Mouse (Mus musculus): ENCODE data around the gene Sdsl. TPM values are rescaled to one million over a fixed set of nuclear protein-coding genes. Genes with fewer than 3 reads are reported as not detected.

Sdsl gene
- polyA plus RNA-seq, 1 experiment from 2014 or later, result 5.1 TPM

DNA sequence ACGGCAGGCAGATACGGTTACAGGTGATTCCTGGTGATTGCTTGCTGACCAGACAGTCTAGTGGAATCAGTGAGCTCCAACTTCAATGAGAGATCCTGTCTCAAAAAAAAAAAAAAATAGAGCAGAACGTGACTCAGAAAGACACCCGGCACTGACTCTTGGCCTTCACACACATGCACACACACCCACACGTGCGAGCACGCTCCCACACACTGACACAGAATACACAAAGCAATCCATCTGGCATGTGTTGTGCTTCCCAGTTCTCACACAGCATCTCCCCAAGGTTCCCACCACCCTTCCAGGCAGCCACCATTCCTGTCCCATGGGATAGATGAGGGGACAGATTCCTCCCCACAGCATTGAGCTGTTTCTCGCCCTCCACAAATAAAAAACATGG is 52.5 kb downstream of the Sdsl start:
- Histone ChIP-seq H3K36me3 (ENCODE audit: control insufficient read depth, insufficient read depth, low read length) (no peaks in the 10 kb centered on the region), H3K9ac (ENCODE audit: low read depth, low read length) (no peak overlapping the region), H3K4me1 (ENCODE audit: control insufficient read depth, insufficient read depth, low read length) (peaks cover 7% of the 10 kb centered on the region; the same call in 1 of the 2 replicates), H3K9me3 (replicated peaks; ENCODE audit: control insufficient read depth, low read length, poor library complexity, severe bottlenecking) (no peaks in the 10 kb centered on the region), H3K4me2 (ENCODE audit: low read length) (no peak overlapping the region), H3K4me3 (ENCODE audit: low read depth, low read length) (no peak overlapping the region), H3K27me3 (ENCODE audit: control insufficient read depth, insufficient read depth, low read depth, low read length) (peaks cover 21% of the 10 kb centered on the region), H3K27ac (ENCODE audit: low read length) (peak overlapping the region; percentile 12; the same call in 1 of the 2 replicates)
- WGBS, result 83% methylated on average over 8 of the region's 8 CpGs
- ATAC-seq, result no peak

GRCm38 (mm10) chr5:120413436-120413835 is 59.2 kb downstream of the Sdsl start:
- Histone ChIP-seq H3K27me3 (ENCODE audit: control insufficient read depth, insufficient read depth, low read depth, low read length) (peaks cover 6% of the 10 kb centered on the region), H3K27ac (ENCODE audit: low read length) (no peak overlapping the region), H3K4me1 (ENCODE audit: control insufficient read depth, insufficient read depth, low read length) (peaks cover 21% of the 10 kb centered on the region), H3K4me3 (ENCODE audit: low read depth, low read length) (no peak overlapping the region), H3K9ac (ENCODE audit: low read depth, low read length) (no peak overlapping the region), H3K4me2 (ENCODE audit: low read length) (no peak overlapping the region), H3K9me3 (replicated peaks; ENCODE audit: control insufficient read depth, low read length, poor library complexity, severe bottlenecking) (no peaks in the 10 kb centered on the region; the same call in 1 of the 2 replicates), H3K36me3 (ENCODE audit: control insufficient read depth, insufficient read depth, low read length) (no peaks in the 10 kb centered on the region)
- 87% methylated on average over 6 of the region's 6 CpGs for WGBS
- no peak for ATAC-seq

- Histone ChIP-seq H3K27ac (ENCODE audit: low read length) (peak overlapping the region; percentile 98), H3K36me3 (ENCODE audit: control insufficient read depth, insufficient read depth, low read length) (no peaks in the 10 kb centered on the region), H3K9me3 (replicated peaks; ENCODE audit: control insufficient read depth, low read length, poor library complexity, severe bottlenecking) (no peaks in the 10 kb centered on the region; the same call in 1 of the 2 replicates), H3K4me3 (ENCODE audit: low read depth, low read length) (peak overlapping the region; percentile 36), H3K27me3 (ENCODE audit: control insufficient read depth, insufficient read depth, low read depth, low read length) (no peaks in the 10 kb centered on the region; the same call in 1 of the 2 replicates), H3K4me1 (ENCODE audit: control insufficient read depth, insufficient read depth, low read length) (peaks cover 21% of the 10 kb centered on the region), H3K9ac (ENCODE audit: low read depth, low read length) (peak overlapping the region; percentile 64), H3K4me2 (ENCODE audit: low read length) (peak overlapping the region; percentile 76)
- ATAC-seq, result peak; percentile 87
- under 1% methylated on average over 41 of the region's 41 CpGs for WGBS
Observed at GRCm38 (mm10) chr5:120409385-120410378, 62.9 kb downstream of the Sdsl start.

DNA sequence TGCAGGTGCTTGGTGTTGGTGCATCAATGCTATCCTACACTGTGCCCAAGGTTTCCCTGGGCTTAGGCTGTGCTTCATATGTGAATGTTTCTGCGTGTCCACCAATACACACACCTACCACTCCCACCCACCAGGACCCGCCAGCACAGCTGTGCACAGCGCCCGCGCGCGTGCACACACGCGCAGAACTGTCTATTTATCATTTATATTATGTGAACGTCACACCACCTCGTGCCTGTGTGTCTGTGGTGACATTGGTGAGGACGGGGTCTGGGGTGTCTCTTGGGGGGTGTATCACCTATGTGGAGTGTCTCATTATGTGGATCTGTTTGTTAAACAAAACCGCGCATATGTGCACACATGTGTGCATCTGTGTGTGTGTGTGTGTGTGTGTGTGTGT is 63.7 kb downstream of the Sdsl start:
- peak overlapping the region; percentile 76 for H3K4me2 ChIP-seq (ENCODE audit: low read length)
- WGBS, result 46% methylated on average over 14 of the region's 14 CpGs
- peaks cover 21% of the 10 kb centered on the region for H3K4me1 ChIP-seq (ENCODE audit: control insufficient read depth, insufficient read depth, low read length)
- H3K9me3 ChIP-seq (replicated peaks; ENCODE audit: control insufficient read depth, low read length, poor library complexity, severe bottlenecking), result no peaks in the 10 kb centered on the region; the same call in 1 of the 2 replicates
- H3K4me3 ChIP-seq (ENCODE audit: low read depth, low read length), result peak overlapping the region; percentile 36; the same call in 1 of the 2 replicates
- no peaks in the 10 kb centered on the region for H3K36me3 ChIP-seq (ENCODE audit: control insufficient read depth, insufficient read depth, low read length)
- no peaks in the 10 kb centered on the region; the same call in 1 of the 2 replicates for H3K27me3 ChIP-seq (ENCODE audit: control insufficient read depth, insufficient read depth, low read depth, low read length)
- peak; percentile 71 for ATAC-seq
- peak overlapping the region; percentile 98 for H3K27ac ChIP-seq (ENCODE audit: low read length)
- peak overlapping the region; percentile 64 for H3K9ac ChIP-seq (ENCODE audit: low read depth, low read length)

Other genes starting within 250 kb of the Sdsl start
- 22.5 and 23.2 TPM in 2 replicates for gene Lhx5, start 41.1 kb downstream of the Sdsl start, polyA plus RNA-seq (2015; fragmentation: Nextera tagmentation; extraction: Ambion mirVana)
- 0.36 TPM in 1 of 2 replicates, not detected in the other for gene Sds, start 3.7 kb upstream of the Sdsl start, polyA plus RNA-seq (2015; fragmentation: Nextera tagmentation; extraction: Ambion mirVana)
- gene Plbd2, start 30.8 kb upstream of the Sdsl start, polyA plus RNA-seq (2015; fragmentation: Nextera tagmentation; extraction: Ambion mirVana), result 28.7 and 30.6 TPM in 2 replicates
- gene Slc8b1, start 38.4 kb upstream of the Sdsl start, polyA plus RNA-seq (2015; fragmentation: Nextera tagmentation; extraction: Ambion mirVana), result 2.0 and 2.3 TPM in 2 replicates
- 13.1 and 13.5 TPM in 2 replicates for gene Tpcn1, start 115.9 kb upstream of the Sdsl start, polyA plus RNA-seq (2015; fragmentation: Nextera tagmentation; extraction: Ambion mirVana)
- gene Iqcd, start 116.2 kb upstream of the Sdsl start, polyA plus RNA-seq (2015; fragmentation: Nextera tagmentation; extraction: Ambion mirVana), result 2.0 and 2.1 TPM in 2 replicates
- 27.2 and 33.1 TPM in 2 replicates for gene Rita1, start 139.8 kb upstream of the Sdsl start, polyA plus RNA-seq (2015; fragmentation: Nextera tagmentation; extraction: Ambion mirVana)
- 38.7 and 39.9 TPM in 2 replicates for gene Ddx54, start 139.9 kb upstream of the Sdsl start, polyA plus RNA-seq (2015; fragmentation: Nextera tagmentation; extraction: Ambion mirVana)
- gene Cfap73, start 161.4 kb upstream of the Sdsl start, polyA plus RNA-seq (2015; fragmentation: Nextera tagmentation; extraction: Ambion mirVana), result 0.47 and 1.2 TPM in 2 replicates
- gene Rasal1, start 176.0 kb upstream of the Sdsl start, polyA plus RNA-seq (2015; fragmentation: Nextera tagmentation; extraction: Ambion mirVana), result 2.4 and 4.9 TPM in 2 replicates
- gene Dtx1, start 239.1 kb upstream of the Sdsl start, polyA plus RNA-seq (2015; fragmentation: Nextera tagmentation; extraction: Ambion mirVana), result 49.6 and 50.2 TPM in 2 replicates

Measured in midbrain, embryonic 16.5 days (tissue).